Mouse (Mus musculus) lung, postnatal 36 days (tissue): ENCODE measurements around the gene Yars.

Source experiments
- DNase-seq: peaks from one replicate; pipeline ENCODE4 v3.0.0; 2022; ENCODE audit warnings: mixed read lengths

The Yars gene

DNA sequence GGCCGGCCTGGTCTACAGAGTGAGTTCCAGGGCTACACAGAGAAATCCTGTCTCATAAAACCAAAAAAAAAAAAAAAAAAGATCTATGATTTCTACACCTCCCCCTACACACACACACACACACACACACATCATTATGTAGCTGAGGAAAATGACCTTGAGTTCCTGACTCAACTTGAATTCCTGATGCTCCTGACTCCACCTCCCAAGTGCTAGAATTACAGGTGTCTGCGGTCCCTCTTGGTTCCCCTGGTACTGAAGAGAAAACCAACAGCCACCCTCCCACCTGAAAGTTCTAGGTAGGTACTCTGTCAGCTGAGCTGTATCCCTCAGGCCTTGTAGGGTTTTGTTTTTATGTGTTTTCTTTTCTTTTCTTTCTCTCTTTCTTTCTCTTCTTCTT is 62.9 kb downstream of the Yars start:
- DNase-seq = no peak

DNA sequence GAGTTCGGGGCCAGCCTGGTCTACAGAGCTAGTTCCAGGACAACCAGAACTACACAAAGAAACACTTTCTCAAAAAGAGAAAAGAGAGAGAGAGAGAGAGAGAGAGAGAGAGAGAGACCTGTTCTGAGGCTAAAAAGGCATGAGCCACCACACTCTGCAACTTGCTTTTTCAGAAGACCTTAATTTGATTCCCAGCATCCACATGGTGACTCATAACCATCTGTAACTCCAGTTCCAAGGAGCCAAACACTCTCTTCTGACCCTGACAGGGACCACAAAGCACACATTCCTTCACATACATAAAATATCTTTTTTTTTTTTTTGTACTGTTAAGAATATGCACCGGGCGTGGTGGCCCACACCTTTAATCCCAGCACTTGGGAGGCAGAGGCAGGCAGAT is 65.0 kb downstream of the Yars start:
- no peak for DNase-seq

DNA sequence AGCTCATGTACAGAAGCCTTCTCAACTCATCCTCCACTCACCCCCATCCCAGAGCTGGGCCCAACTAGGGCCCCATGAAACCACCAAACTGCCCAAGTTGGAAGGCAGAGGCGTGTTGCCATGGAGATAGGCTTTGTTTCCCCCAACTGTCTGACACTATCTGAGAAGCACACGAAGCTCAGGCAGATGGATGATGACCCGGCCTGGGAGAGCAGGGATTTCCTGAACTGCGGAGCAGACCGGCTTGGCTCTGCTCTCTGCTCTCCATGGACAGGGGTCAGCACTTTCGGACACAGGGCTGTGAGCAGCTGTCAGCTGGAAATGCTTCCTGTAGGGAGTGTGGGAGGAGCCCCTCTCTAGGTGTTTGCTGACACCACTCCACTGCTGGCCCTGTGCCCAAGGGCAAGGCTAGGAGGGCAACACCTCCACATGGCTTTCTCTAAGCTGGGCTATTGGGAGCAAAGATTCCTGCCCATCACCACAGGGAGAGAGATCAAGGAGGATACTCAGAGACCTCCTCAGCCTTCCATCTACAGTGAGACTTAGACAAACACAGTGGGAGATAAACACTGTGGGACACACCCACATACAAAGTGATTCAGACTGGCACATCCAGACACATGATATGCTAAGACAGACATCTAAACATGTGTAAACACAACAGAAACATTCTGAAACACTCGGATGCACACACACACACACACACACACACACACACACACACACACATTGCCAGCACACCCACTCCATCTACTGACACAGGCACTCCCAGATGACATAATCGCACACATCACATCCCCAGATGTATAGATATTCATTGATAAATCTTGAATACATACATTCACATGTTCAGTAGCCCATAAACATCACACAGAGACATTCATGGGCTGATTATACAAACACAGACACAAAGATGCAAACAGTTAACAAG is 67.2 kb downstream of the Yars start:
- peak; percentile 78 for DNase-seq

DNA sequence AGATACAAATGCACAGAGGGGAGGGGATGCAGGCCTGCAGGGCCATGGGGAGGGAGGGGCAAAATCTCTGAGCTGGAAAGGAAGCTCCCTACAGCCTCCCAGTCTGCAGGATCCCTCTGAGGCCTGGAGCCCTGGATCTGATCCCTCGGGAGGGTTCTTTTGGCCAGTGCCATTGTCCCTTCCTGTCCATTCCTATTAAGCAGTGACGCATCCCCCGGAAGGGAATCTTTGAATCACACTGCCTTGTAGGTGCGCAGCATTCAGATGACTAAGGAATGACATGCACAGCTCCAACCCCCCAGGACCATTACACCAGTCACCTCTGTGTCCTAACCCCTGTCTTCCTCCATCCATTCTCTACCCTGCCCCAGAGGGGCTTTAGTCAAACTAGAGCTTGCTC is 69.5 kb downstream of the Yars start:
- DNase-seq = no peak

DNA sequence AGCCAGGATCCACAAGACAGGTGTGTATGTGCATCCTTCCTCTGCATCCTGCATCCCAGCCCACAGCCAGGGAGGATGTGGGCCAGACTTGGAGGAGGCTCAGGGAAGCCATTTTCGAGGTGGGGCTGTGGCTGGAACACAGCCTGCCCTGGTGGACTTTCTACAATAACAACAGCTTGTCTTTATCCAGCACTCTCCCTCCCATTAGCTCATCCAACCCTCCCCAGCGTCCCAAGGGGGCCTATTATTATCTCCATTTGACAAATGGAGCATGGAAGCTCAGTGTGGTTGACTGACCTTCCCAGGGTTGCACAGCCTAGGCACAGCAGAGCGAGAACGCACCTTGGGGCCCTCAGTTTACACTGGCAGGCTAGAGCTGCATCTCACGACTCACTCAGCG is 71.1 kb downstream of the Yars start:
- DNase-seq = no peak

DNA sequence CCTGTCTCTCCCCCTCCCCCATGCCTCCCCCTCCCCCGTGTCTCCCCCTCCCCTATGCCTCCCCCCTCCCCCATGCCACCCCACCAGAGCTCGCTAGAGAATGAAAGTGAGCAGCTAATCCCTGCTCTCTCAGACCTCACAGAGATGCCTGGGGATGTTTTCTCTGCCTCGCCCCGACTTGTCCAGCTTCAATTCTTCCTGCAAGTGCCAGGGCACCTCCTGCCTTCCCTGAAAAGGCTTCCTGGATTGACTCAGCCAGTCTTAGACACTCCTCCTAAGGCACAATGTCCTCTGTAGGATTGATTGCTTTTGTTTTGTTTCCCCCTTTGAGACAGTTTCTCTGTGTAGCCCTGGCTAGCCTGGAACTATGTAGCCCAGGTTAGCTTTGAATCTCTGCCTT is 71.6 kb downstream of the Yars start, which contains the start of gene C77080:
Gene C77080, minus strand, starts transcription at position 209 of the 400 bp plus-strand sequence.
- DNase-seq = no peak

DNA sequence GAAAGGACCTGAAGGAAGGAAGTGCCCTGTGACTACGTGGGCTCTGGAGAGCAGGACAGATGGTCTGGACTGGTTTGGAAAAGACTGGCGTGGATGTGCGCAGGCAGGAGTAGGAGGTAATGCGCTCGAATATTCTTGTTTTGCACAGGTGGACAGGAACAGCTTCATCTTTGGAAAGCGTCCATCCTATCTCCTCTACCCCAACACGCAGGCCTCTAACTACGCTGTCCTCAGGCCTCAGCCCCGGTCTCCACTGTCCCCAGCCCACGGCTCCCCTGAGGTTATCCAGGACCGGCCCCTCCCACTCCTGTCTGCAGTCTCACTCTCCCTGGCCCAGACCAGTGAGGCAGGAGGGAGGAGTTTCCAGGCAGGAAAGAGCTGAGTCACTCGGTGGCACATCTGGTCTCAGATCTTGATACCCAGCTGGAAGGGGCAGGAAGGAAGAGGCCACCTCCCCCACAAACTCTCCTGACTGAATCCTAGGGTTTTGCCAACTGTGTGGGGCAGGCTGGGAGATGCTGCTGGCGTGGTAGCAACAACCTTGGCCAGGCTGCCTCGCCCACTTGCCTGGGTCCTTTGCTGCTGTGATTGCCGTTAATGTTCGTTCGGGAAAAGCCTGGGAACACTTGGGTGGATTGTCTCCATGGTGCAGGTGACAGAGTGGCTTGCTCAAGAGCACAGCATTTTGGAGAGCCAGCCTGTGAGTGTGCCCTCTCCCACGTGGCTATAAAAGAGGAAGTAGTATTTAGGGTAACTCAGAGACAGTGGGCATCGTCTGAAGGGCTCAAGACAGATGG is 73.9 kb downstream of the Yars start:
- peak; percentile 82 for DNase-seq

DNA sequence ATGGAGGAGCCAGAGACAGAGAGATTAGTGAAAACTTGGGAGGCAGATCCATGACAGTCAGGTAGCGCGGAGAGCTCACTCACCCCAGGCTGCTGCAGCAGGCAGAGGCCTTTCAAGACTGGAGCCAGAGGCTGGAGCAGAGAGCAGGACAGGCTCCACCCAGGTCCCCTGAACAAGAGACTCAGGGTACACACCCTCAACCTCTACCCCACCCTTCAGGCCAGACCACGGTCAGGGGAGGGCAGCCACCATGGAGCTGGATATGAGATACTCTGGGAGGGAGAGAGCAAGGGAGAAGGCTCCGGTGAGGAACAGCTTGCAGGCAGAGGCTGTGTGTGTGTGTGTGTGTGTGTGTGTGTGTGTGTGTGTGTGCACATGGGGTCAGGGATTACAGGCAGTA is 76.6 kb downstream of the Yars start:
- no peak for DNase-seq

DNA sequence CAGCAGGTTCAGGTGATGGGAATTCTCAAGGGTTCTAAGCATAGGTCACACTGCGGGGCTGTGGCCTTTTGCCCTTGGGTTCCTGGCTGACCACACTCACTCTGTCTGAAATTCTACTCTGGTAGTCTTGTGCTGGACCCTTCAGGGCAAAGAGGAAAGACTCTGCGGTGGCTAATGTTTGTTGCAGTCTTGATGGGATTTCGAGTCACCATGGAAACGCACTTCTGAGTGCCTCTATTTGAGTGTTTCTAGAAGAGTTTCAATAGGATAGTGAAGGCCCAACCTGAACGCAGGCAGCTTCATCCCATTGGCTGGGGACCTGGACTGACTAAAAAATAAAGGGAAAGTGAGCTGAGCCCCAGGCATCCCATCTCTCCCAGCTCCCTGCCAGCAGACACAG is 77.3 kb downstream of the Yars start:
- peak; percentile 63 for DNase-seq

DNA sequence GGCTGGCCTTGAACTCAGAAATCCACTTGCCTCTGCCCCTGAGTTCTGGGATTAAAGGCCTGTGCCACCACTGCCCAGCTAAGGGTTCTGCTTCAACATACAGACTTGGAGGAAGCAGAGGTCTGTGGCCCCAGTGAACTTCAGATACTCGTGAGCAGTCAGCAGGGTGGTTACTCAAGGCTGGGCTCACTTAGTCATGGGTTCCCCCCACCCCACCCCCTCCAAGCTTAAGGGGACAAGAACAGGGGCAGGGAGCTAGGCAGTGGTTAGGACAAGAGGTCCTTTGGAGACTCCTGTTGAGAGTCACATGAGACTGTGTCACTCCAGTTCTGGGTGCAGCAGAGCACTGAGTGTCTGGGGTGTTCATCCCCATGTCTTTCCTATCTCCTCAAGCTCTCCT is 79.1 kb downstream of the Yars start:
- peak; percentile 61 for DNase-seq
